Comparison of ENCODE assay signal across 24 mouse cellular contexts in the genomic region with DNA sequence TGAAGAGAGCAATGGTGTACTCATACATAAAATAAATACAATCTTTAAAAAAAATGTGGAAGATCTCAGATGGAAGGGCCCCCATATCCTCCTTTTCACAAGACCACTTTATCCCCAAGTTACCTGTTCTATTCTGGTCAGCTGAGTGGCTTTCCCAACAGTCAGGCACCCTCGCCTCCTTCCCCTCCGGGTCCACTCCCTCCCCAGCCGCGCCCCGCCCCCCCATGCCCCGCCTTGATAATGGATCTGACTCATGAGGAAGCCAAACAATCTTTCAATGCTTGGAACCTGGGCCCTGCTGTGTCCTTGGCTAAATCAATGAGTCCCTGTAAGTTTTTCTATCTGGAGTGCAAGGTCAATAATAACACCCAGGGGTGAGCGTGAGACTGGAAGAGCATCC. TPM values are rescaled to one million over a fixed set of nuclear protein-coding genes. Genes with fewer than 3 reads are reported as not detected.
DNase-seq lines count a peak whose midpoint lies in the region; ATAC-seq lines count a peak whose summit lies in the region.
"Had no signal": no experiment of that assay in that cellular context is flagged by ENCODE, and none has a peak within 500 bp of the region (broad histone marks: within the 10 kb centered on the region; RNA-seq: fewer than 3 reads in every experiment).

No protein-coding gene starts in this region.

- no peak overlapping the region for H3K9ac ChIP-seq in stomach, embryonic 16.5 days (ENCODE audit: low read length)
- H3K9ac ChIP-seq in forebrain, embryonic 15.5 days (replicated peaks) = no peak overlapping the region
- H3K9ac ChIP-seq: embryonic facial prominence, embryonic 13.5 days; embryonic facial prominence, embryonic 15.5 days; forebrain, embryonic 12.5 days; forebrain, postnatal 0 days had no signal

- H3K27me3 ChIP-seq in stomach, embryonic 16.5 days (ENCODE audit: control insufficient read depth, insufficient read depth, low read length) = no peaks in the 10 kb centered on the region; the same call in 1 of the 2 replicates
- no peaks in the 10 kb centered on the region for H3K27me3 ChIP-seq in forebrain, embryonic 15.5 days
- H3K27me3 ChIP-seq: embryonic facial prominence, embryonic 15.5 days had no signal

- peak; percentile 54; the same call in 1 of the 2 replicates for ATAC-seq in stomach, embryonic 16.5 days (ENCODE audit: insufficient read depth, low FRiP score)
- no peak for ATAC-seq in forebrain, embryonic 15.5 days (replicated peaks)
- ATAC-seq: CD4-positive, CD25-positive, alpha-beta regulatory T cell, adult 4 months; forebrain, embryonic 14.5 days; forebrain, postnatal 0 days had no signal

- H3K9me3 ChIP-seq in stomach, embryonic 16.5 days (replicated peaks; ENCODE audit: control insufficient read depth, low read length) = no peaks in the 10 kb centered on the region
- H3K9me3 ChIP-seq in forebrain, embryonic 15.5 days = no peaks in the 10 kb centered on the region
- H3K9me3 ChIP-seq: embryonic facial prominence, embryonic 13.5 days; embryonic facial prominence, embryonic 15.5 days; forebrain, embryonic 10.5 days; forebrain, embryonic 12.5 days; G1E had no signal

- H3K4me1 ChIP-seq in stomach, embryonic 16.5 days (ENCODE audit: control insufficient read depth, insufficient read depth, low read length) = peaks cover 8% of the 10 kb centered on the region; the same call in 1 of the 2 replicates
- peaks cover 18% of the 10 kb centered on the region for H3K4me1 ChIP-seq in forebrain, embryonic 15.5 days

- peak; percentile 41 for DNase-seq in 3134 (ENCODE audit: extremely low read depth, insufficient read length, low spot score)
- DNase-seq in NIH3T3 (ENCODE audit: low read depth) = peak; percentile 46
- DNase-seq in kidney, postnatal 10 days = no peak
- no peak for DNase-seq in kidney, postnatal 25 days
- DNase-seq: adrenal gland, postnatal 25 days; B cell, adult 2 months; cerebellum, adult 11 months; cerebellum, adult 18-20 months; cerebellum, adult 8-10 months; cerebellum, postnatal 36 days; forebrain, postnatal 0 days had no signal

- no peak overlapping the region for H3K4me3 ChIP-seq in stomach, embryonic 16.5 days (replicated peaks; ENCODE audit: low read length)
- H3K4me3 ChIP-seq in forebrain, embryonic 15.5 days = no peak overlapping the region
- H3K4me3 ChIP-seq: embryonic facial prominence, embryonic 13.5 days; embryonic facial prominence, embryonic 15.5 days; erythroblast, embryonic 14.5 days; forebrain, embryonic 10.5 days; forebrain, embryonic 12.5 days had no signal

- H3K36me3 ChIP-seq in stomach, embryonic 16.5 days (ENCODE audit: control insufficient read depth, insufficient read depth, low read length) = no peaks in the 10 kb centered on the region
- no peaks in the 10 kb centered on the region for H3K36me3 ChIP-seq in forebrain, embryonic 15.5 days
- H3K36me3 ChIP-seq: embryonic facial prominence, embryonic 13.5 days; embryonic facial prominence, embryonic 15.5 days; forebrain, embryonic 10.5 days; forebrain, embryonic 12.5 days; G1E had no signal

- WGBS in stomach, embryonic 16.5 days = 39% methylated on average over 7 of the region's 7 CpGs
- WGBS in forebrain, embryonic 15.5 days = 63% methylated on average over 7 of the region's 7 CpGs

- no peak overlapping the region for H3K27ac ChIP-seq in stomach, embryonic 16.5 days (ENCODE audit: low read length)
- H3K27ac ChIP-seq in forebrain, embryonic 15.5 days (replicated peaks) = no peak overlapping the region
- H3K27ac ChIP-seq: embryonic facial prominence, embryonic 13.5 days; embryonic facial prominence, embryonic 15.5 days; forebrain, embryonic 10.5 days; forebrain, embryonic 12.5 days had no signal

- H3K4me2 ChIP-seq in stomach, embryonic 16.5 days (ENCODE audit: low read depth, low read length) = no peak overlapping the region
- H3K4me2 ChIP-seq in forebrain, embryonic 15.5 days (replicated peaks) = no peak overlapping the region
- H3K4me2 ChIP-seq: embryonic facial prominence, embryonic 13.5 days; embryonic facial prominence, embryonic 15.5 days; forebrain, embryonic 12.5 days had no signal

RNA-seq across cellular contexts. Expression of a gene that starts 38.8 kb away (rescaled TPM):
- 14.5 and 17.7 TPM in 2 replicates for polyA plus RNA-seq in stomach, embryonic 16.5 days (2015; fragmentation: Nextera tagmentation; extraction: Ambion mirVana)
- 20.5 and 22.9 TPM in 2 replicates for polyA plus RNA-seq in forebrain, embryonic 15.5 days (2015; fragmentation: Nextera tagmentation; extraction: Ambion mirVana)
- polyA plus RNA-seq: erythroblast, embryonic 14.5 days had no signal

RNA-seq across cellular contexts. Expression of a gene that starts 44.2 kb away (rescaled TPM):
- polyA plus RNA-seq in stomach, embryonic 16.5 days (2015; fragmentation: Nextera tagmentation; extraction: Ambion mirVana) = not detected in 2 replicates
- polyA plus RNA-seq in forebrain, embryonic 15.5 days (2015; fragmentation: Nextera tagmentation; extraction: Ambion mirVana) = not detected in 2 replicates
- polyA plus RNA-seq: adrenal gland, adult 2 months; brain, embryonic 14.5 days; CD4-positive, CD25-positive, alpha-beta regulatory T cell, adult 4 months; embryonic facial prominence, embryonic 11.5 days; embryonic facial prominence, embryonic 13.5 days; embryonic facial prominence, embryonic 15.5 days; erythroblast, embryonic 14.5 days; forebrain, embryonic 10.5 days; forebrain, embryonic 12.5 days; forebrain, embryonic 14.5 days; forebrain, postnatal 0 days; G1E had no signal

Comparison
In these comparisons a context has a peak if more than half of its experiments do, and no peak if none do; other contexts are left out.
1. DNase-seq: peak in 3134 (single experiment) and NIH3T3 (single experiment); none in kidney, postnatal 10 days (single experiment) and kidney, postnatal 25 days (0 of 2).